Mouse (Mus musculus): ENCODE measurements at regions not wholly inside any gene's neighbourhood (a gene's known extent, or its start where the extent isn't known, plus 50 kb on each side); places are given as distances from the start of the nearest gene placed in this dataset.

DNA sequence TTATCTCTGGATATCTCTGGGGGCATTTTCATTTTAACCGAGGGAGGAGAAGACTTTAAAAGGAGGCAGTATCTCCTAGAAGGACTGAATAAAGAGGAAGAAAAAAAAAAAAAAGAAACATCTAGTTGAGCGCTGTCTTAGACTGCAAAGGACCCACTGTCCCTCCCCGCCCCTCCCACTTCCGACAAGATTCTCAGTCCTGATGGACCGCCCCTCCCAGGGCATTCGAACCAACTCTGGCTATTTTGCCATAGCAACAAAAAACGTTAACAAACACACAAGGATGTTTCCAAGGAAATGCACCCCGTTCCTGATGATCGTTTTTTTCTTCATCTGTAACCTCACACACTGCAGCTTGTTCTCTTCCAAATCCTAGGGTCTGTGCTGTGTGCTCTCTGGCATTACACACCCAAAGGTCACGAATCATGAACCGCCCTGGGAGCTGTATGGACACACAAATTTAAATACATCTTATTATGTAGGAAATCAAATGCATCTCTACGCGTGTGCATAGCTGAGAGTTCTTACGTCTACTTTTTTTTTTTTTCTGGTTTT is 75.8 kb downstream of the Rnd3 start:
- no peak for DNase-seq (ENCODE audit: low spot score)

- no peak for DNase-seq (ENCODE audit: low spot score)
Measured at GRCm38 (mm10) chr2:51072346-51072885, 76.5 kb downstream of the Rnd3 start.

- no peak for DNase-seq (ENCODE audit: low spot score)
Measured at GRCm38 (mm10) chr2:51070902-51071301, 78.0 kb downstream of the Rnd3 start.

DNA sequence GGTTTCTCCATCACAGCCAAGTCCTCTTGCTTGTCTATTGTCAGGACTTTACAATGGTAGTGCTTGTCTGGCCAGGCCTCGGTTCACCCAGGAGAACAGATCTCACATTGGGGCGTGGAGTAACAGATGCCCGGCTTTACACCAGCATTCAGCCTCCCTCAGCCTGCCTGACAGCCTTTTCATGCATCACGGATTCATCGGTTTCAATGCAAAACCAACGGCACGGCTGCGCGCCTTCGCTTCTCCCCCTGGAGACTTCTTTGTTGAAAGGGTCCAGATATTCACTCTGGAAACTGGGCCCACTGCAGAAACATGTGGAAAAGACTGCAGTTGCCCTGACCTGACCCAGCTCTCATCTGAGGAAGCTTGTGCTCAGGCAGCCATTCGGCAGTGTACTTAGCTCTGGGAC is 82.5 kb downstream of the Rnd3 start:
- no peak for DNase-seq (ENCODE audit: low spot score)

GRCm38 (mm10) chr2:51065821-51066220 is 83.1 kb downstream of the Rnd3 start:
- DNase-seq (ENCODE audit: low spot score) = no peak

- no peak for DNase-seq (ENCODE audit: low spot score)
Measured at GRCm38 (mm10) chr2:51064821-51065220, 84.1 kb downstream of the Rnd3 start.

GRCm38 (mm10) chr2:51062049-51062448 is 86.9 kb downstream of the Rnd3 start:
- no peak for DNase-seq (ENCODE audit: low spot score)

- DNase-seq (ENCODE audit: low spot score) = no peak
Measured at GRCm38 (mm10) chr2:51058158-51058557, 90.8 kb downstream of the Rnd3 start.

DNA sequence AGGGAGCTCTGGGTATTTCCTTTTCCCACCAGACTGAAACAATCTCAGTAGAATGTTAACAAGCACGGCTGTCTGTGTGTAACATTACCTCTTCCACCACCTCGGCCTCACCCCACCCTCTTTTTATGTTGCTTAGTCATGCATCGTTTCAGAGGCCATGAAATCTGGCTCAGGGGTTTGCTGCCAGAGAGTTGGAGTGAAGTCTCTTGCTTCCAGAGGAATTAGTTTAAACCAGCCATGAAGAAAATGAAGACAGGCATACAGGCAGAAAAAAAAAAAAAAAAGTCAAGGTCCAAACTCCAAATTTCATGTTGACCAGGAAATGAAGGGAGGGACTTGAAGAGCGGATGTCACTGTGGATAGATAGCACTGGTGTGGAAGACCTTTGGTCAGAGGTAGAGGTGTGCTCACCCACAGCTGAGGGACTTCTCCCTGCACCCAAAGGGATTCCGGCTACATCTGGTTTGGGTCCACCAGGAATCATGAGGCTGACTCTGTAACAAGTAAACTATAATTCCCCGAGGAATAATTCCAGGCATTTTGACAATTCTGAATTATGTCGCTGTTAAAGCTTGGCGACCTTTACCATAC is 92.7 kb downstream of the Rnd3 start:
- DNase-seq (ENCODE audit: low spot score) = no peak

DNA sequence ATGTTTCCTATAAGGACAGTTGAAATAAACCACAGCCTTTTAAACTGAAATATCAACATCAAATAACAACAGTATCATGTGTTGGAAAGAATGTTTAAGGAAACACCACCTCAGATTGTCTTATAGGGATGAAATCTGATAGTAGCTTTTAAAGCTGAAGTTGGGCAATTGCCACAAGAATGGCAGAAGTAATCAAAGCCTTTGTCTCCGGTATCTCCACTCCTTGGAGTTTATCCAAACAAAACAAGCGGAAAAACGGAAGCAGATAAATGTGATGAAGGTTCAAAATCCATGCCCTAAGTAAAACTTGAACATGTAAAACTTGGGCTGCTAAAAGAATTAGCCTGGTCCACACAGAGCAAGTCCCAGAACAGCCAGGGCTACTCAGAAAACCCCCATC is 93.6 kb downstream of the Rnd3 start:
- no peak for DNase-seq (ENCODE audit: low spot score)

DNA sequence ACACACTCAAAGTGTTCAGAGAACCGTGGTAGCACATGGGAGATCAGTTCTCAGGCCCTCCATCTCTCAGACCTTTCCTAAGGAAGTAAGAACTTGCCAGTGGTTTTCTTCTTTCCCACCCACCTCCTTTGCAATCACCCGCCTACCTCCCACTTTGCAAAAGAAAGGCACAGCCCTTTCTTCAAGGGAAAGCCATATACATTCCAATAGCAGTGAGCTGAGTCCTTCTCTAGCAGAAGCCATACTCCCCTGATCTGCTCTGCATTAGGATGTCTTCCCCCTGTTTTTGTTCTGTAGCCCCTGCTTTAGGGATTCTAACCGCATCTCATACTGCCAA is 99.1 kb downstream of the Rnd3 start:
- DNase-seq (ENCODE audit: low spot score) = no peak

GRCm38 (mm10) chr2:51049101-51049833 is 99.6 kb downstream of the Rnd3 start:
- DNase-seq (ENCODE audit: low spot score) = no peak

DNA sequence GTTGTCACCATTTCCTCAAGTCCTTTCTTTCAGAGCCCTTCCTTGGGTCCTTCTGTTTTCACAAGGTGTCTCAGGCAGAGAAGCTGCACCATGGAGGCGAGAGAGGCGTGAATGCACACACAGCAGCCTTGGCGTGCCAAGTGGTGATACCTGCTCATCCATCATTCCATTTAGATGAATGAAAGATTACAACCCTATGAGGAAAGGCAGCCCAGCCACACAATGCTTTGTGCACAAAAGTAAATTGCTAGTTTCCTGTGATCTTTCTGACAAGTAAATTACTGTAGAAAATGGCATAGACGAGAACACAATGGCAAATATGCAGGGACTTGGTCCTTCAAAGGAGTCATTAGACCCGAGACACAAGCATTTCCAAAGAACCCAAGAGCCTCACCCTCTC is 101.4 kb downstream of the Rnd3 start:
- no peak for DNase-seq (ENCODE audit: low spot score)

DNA sequence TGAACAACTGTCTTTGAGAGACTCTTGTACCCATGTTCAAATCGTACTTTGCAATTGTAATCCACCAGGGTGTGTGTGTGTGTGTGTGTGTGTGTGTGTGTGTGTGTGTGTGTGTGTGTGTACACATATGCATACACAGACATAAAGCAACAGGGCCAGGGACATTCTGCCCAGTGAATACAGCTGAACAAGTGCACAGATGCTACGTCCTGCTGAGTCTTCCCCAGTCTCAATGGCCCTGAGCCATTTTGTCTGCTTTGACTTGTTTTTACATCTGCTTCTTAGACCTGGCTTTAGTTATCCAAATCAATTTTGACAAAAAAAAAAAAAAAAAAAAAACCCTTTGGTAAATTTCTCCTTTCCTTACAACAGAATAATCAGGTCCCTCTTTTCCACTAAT is 103.3 kb downstream of the Rnd3 start:
- no peak for DNase-seq (ENCODE audit: low spot score)

DNA sequence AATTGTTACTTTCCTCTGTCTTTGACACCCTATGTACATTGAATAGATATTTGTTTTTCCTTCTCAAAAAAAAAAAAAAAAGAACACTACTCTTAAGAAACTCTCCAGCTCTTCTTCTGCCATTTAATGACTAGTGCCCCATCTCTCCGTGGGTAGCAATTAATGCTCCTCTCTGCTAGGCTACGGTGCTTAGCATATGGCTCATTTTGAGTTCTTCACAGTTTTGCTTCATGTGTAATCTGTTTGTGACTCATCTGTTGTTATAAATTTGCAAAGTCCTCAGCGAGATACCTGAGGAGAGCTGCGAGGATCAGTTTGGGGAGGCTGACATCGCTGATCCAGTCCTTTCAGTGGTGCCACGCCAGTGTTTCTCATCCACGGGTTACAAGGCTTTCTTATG is 107.8 kb downstream of the Rnd3 start:
- no peak for DNase-seq (ENCODE audit: low spot score)

DNA sequence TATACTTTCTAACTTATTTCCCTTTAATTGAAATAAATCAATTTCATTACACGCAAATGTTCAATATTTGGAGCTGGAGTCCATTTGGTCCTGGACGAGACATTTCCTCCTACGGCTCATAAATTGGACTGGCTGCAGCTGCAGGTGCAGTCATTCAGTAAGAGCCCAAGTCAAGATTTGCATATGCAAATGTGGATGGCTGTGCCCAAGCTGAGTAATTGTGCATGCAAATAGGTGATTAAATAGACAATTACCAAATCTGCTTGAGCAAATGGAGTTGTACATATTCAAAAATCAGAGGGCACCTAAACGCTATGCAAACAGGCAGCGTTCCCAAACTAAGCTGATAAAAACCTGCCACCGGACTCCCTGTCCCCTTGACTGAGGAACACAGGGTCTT is 110.2 kb downstream of the Rnd3 start:
- DNase-seq (ENCODE audit: low spot score) = no peak

GRCm38 (mm10) chr2:51036995-51037394 is 111.9 kb downstream of the Rnd3 start:
- no peak for DNase-seq (ENCODE audit: low spot score)

GRCm38 (mm10) chr2:51036190-51036755 is 112.6 kb downstream of the Rnd3 start:
- DNase-seq (ENCODE audit: low spot score) = no peak

DNA sequence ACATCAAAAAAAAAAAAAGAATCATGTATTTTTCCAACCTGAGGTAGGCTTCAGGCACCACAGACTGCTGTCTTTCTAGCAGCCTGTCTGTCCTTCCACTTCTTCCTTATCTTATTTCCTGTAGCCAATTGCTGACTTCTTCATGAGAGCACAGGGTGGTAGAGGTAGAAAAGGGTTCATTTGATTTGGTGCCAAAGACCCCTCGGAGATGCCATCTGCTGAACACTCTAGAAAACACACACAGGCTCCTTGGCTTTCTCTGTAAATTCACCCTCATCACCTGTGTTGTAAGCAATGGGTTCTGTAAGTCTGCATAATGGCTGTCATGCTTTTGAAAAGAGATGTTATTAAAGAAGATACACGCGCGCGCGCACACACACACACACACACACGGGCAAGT is 115.0 kb downstream of the Rnd3 start:
- no peak for DNase-seq (ENCODE audit: low spot score)

GRCm38 (mm10) chr2:51022479-51022878 is 126.4 kb downstream of the Rnd3 start:
- no peak for DNase-seq (ENCODE audit: low spot score)

DNA sequence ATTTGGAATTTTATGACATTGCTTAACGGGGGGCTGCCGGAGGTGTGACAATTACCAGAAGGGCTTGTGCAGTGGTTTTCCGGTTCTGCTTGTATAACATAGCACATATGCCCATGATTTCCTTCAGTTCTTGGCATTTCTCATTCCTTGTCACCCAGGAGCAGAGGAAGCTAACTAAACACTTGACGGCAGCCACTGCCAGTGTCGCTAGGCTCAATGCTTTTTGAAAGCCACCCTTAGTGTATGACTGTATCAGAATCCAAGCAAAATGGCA is 132.8 kb downstream of the Rnd3 start:
- DNase-seq (ENCODE audit: low spot score) = no peak

GRCm38 (mm10) chr2:51015360-51016128 is 133.4 kb downstream of the Rnd3 start:
- DNase-seq (ENCODE audit: low spot score) = no peak

DNA sequence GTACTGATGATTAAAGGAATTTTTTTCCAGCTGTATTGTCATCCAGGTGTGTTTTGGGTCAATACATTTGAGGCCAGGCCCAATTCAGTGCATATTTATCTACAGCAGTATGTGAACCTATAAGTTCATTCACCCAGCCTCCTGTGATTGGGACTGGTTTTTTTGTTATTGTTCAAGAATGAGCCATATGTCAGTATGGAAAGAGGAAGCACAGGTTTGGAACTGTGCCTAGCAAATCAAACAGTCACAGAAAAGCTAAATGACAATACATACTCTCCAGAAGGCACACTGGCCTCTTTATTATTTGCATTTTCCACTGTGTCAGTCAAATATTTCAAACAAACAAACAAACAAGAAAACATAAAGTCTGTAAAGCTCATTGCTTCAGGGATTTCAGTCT is 134.7 kb downstream of the Rnd3 start:
- DNase-seq (ENCODE audit: low spot score) = no peak
